Mouse (Mus musculus): ENCODE results near the gene Gpr137.

DNA sequence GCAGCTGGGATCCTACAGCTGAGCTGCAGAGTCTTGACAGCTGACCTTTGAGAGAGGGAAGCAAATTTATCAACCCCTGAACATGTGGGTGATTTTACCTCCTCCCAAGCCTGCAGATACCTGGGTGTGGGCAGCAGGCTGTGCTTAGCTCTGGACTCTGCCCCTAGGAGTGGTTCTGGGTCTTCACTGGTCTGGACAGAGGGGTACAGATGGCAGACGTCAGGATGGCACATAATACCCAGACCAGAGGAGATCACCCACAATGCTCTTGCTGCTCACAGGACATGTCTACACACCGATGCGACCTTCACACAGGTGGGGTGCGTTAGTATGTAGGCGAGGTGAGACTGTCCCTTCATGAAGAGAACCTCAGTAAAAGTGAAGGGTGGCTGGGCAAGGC is 7.3 kb upstream of the Gpr137 start:
- no peak for TF ChIP-seq CTCF (IDR thresholded peaks at IDR 0.05; ENCODE audit: low read depth)
- TF ChIP-seq EP300 (optimal IDR thresholded peaks at IDR 0.05), result no peak

Measured in stomach, postnatal 0 days (tissue).